Mouse (Mus musculus): ENCODE data around the gene Gm47841.

Gene Gm47841

GRCm38 (mm10) chr15:101047194-101047555, at the start of gene Gm47841:
Gene Gm47841 (minus strand): TSS chr15:101047397.
- no peak for DNase-seq

GRCm38 (mm10) chr15:101095392-101095791, 48.2 kb upstream of the Gm47841 start:
- DNase-seq = no peak

- DNase-seq = no peak
These were observed 47.8 kb upstream of the Gm47841 start for GRCm38 (mm10) chr15:101094979-101095378.

GRCm38 (mm10) chr15:101093988-101094387, 46.8 kb upstream of the Gm47841 start:
- no peak for DNase-seq

- DNase-seq = peak; percentile 41 to 58
These were observed 45.8 kb upstream of the Gm47841 start for GRCm38 (mm10) chr15:101092829-101093648.

- DNase-seq = no peak
These were observed 45.1 kb upstream of the Gm47841 start for GRCm38 (mm10) chr15:101092121-101092828.

GRCm38 (mm10) chr15:101091551-101091950, 44.4 kb upstream of the Gm47841 start:
- no peak for DNase-seq

- no peak for DNase-seq
These were observed 41.1 kb upstream of the Gm47841 start for GRCm38 (mm10) chr15:101088291-101088690.

GRCm38 (mm10) chr15:101086956-101087355, 39.8 kb upstream of the Gm47841 start:
- peak; percentile 51 to 59 for DNase-seq

GRCm38 (mm10) chr15:101086451-101086850, 39.3 kb upstream of the Gm47841 start:
- DNase-seq = no peak

- DNase-seq = no peak
These were observed 37.3 kb upstream of the Gm47841 start for GRCm38 (mm10) chr15:101084499-101084898.

GRCm38 (mm10) chr15:101082236-101082635, 35.0 kb upstream of the Gm47841 start:
- DNase-seq = no peak

- no peak for DNase-seq
These were observed 33.9 kb upstream of the Gm47841 start for GRCm38 (mm10) chr15:101081035-101081548.

GRCm38 (mm10) chr15:101080031-101080520, 32.9 kb upstream of the Gm47841 start:
- DNase-seq = no peak

GRCm38 (mm10) chr15:101078731-101079156, 31.5 kb upstream of the Gm47841 start:
- DNase-seq = peak; percentile 58 to 59

GRCm38 (mm10) chr15:101077813-101078730, 30.9 kb upstream of the Gm47841 start, which contains the start of gene Fignl2:
Gene Fignl2 (minus strand): TSS chr15:101078567.
- no peak for DNase-seq

- DNase-seq = no peak
These were observed 30.0 kb upstream of the Gm47841 start for GRCm38 (mm10) chr15:101077001-101077812.

GRCm38 (mm10) chr15:101076071-101077000, 29.1 kb upstream of the Gm47841 start:
- peak; percentile 52 to 76 for DNase-seq

GRCm38 (mm10) chr15:101075656-101076055, 28.5 kb upstream of the Gm47841 start:
- no peak for DNase-seq

GRCm38 (mm10) chr15:101075150-101075549, 28.0 kb upstream of the Gm47841 start:
- peak in 1 of 2 experiments; percentile 50 for DNase-seq
